Mouse (Mus musculus) T-helper 17 cell (primary cell): ENCODE measurements around the gene Arhgap27.

Experiments
- in situ Hi-C, 2 experiments: fragments of 300-600 bp; cut with MboI, MseI; formaldehyde crosslinking; loops; 1 replicate in 1 of 2; 2 replicates in 1 of 2; pipeline ENCODE4 v1.15.1; 2025; ENCODE audit warnings: high pct_unique_total_duplicates in 2 of 2

The Arhgap27 gene

DNA sequence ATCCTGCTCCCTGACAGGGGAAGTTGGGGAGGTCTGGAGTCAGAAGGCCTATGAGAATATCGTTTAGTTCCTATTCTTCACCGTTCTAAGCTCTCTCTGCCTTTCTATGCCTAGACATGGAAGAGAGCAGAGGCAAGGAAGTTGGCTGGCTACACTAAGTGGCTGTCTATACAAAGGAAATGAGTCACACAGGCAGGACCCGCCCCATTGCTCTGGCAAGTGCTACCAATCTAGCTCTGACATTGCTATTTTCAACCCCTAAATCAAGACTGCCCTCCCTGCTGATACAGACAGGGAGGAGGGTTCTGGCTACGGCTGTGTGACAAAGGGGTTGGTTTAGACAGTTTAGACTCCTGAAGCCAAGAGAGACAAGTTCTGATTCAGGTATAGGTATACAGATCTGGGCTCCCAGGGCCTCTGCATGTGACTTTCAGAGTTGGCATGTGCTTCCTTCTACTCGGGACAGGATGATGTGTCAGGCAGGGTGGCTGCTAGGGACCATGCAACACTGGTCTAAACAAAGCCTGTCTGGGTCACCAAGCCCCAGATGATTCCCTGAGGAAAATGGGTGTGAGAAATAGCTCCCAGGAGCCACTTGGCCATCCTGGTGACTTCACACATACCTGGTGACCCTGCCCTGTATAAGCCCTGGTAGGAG is 18.6 kb upstream of the Arhgap27 start:
- in situ Hi-C loops: no loop called here

DNA sequence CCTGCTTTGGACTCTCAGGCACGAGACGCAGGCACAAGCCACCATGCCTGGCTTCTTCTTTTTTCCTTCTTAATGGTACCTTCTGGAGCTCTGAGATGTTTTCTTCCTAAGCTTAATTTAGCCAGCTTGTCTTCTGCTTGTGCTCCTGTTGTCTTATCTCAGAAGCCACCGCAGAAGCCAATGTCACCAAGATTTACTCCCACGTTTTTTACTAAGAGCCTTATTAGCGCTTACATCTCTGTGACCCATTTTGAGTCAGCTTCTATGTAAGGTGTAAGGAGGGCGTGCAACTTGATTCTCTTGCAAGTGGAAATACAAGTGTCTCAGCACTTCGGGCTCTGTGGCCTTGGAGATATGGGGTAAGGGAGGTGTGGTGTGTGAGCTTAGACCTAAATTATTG is 18.0 kb upstream of the Arhgap27 start:
- in situ Hi-C loops: no loop called here

DNA sequence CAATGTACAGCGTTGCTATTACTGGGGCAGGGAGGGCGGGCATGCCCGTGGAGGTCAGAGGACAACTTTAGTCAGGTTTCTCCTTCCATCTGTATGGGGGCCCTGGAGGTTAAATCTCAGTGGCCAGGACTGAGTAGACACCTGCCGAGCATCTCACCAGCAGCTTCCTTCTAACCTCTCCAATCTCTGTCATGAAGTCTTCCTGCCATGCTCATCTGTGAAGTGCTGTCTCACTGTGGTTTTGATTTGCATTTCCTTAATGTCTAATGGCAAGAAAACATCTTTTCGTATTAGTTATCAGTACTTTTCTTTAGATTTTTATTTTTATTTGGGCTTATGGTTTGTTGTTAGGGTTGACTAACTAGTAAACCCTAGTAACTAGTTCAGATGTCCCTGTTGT is 17.0 kb upstream of the Arhgap27 start:
- in situ Hi-C loops: no loop called here

DNA sequence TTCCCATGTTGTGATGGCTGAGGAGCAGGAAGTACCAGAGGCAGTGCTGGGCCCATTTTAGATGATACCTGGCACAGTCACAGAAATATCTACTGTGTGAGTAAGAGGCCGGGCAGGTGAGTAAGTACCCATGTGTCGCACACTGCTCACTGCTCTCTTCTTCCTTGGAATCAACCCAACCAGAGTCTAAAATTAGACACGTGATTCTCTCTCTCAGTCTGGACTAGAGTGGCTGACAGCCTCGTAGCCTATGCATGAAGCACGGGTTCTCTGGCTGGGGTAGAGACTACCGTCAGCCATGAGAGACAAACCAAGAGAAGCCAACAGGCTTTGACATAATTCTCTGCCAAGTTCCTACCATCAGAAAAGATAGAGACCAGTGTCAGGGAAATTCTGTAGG is 14.8 kb upstream of the Arhgap27 start:
- in situ Hi-C loops: no loop called here

DNA sequence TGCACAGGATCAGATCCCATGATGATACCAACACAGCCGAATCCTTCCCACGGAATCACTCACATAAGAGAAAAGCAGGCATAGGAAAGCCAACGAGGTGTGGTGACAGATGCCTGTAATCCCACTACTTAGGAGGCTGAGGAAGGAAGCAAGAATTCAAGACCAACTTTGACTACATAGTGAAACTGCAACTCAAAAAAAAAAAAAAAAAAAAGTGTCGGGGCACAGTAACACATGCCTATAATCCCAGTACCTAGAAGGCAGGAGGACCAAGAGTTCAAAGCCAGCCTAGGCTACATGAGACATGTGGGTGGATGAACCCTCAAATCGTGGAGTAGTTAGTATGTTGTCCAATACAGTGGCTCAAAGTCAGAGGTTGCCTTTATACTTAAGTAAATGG is 12.3 kb upstream of the Arhgap27 start:
- in situ Hi-C loops: no loop called here

DNA sequence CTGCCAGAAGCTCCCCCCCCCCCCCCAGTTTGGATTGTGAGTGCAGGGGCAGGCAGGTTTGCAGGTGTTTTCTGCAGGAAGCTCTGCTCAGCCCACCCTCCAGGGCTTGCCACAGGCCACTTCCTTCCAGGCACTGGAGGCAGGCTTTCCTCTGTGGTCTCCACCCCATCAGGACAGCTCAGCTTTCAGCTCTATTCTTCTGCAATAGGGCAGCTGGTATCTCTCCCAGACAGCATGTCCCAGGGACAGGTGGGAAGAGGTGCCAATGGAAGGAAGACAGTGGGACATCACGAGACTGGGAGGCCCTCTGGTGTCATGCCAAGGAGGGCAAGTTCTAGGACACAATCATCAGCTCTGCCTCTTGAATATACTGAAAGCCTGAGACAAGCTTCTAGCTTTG is 11.8 kb upstream of the Arhgap27 start:
- in situ Hi-C loops: no loop called here

DNA sequence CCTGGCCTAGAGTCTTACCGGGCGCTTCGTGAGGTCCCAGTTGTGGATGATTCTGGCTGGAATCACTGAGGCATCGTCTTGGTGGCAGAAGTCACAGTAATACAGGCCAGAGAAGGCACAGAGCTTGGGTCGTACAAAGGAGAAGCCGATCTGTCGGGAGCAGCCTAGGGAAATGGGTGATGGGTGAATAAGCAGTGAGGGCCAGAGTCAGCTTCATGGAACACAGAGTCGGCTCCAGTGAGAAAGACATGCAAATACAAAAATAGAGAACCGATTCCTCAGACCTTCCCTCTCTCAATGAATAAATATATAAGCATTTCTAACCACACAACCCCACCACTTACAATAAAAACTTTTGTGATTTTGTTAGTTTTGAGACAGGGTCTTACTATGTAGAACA is 10.4 kb upstream of the Arhgap27 start:
- in situ Hi-C loops: no loop called here

DNA sequence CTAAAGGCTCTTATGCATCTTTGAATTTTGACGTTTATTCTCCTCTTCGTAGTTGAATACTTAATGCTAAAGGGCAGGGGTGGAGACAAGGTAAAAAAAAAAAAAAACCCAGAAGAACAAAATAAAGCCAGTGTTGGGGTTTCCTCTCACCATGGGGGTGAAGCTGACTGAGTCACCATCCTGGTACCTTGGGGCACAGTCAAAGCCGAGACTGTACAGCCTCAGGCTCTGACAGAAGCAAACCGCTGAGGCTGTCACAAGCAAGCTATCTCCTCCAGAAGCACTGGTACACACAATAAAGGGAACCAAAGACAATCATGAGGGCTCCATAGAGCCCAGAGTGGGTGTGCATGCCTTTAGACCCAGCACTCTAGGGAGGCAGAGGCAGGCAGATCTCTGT is 9.1 kb upstream of the Arhgap27 start:
- in situ Hi-C loops: no loop called here

DNA sequence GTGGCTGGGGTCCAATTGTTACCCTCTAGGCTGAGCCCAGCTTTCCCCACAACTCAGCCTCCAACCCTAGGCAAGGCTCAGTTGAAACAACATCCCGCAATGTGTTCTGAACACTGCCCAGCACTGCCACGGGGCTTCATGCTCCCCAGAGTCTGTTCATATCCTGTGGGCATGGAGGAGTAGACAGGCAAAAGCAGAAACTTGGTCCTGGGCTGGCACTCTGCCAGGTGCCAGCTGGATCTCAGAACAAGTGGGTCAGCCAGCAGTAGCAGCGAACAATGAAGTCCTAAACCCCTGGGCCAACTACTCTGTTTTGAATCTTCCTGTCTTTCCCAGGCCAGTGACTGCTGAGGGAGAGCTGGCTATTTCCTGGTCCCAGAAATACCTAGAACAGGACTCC is 8.6 kb upstream of the Arhgap27 start:
- in situ Hi-C loops: no loop called here

DNA sequence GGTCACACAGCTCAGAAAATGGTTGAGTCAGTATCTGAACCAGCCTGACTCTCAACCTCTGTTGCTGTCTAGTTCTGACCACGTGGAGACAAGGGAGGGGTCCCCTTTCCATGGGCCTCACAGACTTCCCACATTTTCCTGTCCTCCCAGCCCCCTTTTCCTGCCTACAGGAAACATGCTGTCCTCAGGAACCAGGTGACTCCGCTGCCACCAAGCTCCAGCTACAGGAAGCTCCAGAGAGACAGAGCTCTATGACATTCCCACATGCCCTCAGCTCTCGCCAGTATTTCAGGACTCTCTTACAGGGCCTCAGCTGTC is 7.7 kb upstream of the Arhgap27 start:
- in situ Hi-C loops: no loop called here

DNA sequence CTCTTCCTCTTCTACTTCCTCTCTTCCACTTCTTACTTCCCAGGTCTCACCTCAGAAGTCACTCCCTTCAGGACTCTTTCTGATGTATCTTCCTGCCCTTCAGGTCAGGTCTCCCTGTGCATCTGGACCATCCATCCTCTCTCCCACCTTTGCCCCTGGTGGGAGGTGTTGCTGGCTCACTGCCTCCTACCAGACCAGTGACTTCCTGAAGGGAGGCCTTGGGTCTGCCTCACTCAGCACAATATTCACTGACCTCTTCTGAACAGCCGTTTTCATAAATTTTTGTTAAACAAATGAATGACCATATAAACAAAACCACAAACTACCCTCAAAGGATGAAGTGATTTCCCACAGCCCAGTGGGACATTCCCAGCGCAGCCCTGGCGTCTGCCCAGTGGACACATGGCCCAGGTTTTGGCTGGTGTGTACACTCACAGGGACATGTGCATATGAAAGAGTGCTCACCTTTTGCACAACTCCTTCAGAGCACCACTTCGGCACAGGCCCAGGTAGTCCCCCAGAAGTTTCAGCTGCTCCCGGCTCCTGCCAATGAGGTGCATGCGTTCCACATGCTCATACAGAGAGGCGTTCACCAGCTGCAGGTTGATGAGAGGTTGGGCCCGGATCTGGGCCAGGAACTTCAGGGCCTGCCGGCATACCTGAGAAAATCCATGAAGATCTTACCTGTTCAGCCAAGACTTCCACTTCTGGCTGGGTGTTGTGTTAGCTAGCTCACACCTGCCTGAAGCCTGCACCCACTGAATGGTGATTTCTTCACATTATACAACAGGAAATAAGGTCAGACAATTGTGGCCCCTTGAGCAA is 7.1 kb upstream of the Arhgap27 start:
- in situ Hi-C loops: no loop called here

DNA sequence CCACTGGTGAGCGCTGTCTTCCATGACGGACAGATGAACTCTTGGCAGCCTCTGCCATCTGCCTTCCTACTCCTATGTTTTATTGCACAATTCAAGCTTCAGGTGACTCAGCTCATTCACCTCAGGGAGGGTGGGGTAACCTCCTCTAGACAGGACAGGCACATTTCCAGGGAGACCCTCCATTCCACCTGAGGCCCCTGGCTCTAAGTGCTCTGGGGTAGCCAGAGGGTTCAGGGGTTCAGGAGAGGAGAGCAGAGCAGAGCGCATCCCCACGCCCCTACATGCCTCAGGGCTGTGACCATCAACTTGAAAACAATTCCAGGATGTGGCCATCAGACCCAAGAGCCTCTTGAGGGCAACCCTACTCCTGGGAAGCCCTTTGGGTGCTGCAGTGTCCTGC is 2.0 kb upstream of the Arhgap27 start:
- in situ Hi-C loops: no loop called here

DNA sequence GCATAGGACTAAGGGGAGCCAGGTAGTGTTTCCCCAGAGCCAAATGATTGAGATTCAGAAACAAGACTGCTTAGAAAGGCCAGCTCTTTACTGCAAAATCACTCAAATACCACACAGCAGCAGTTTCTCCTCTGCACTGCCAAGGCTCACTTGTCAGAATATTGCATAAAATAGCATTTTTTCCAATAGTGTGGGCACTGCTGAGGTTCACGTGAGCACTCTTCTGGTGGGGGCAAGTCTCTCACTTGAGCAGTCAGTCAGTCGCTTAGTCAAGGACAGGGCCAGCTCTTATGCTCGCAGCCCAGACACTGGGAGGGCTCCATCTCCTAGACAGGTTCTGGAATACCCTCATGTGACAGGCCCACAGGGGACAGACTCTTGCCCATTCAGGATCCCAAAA is 1.5 kb upstream of the Arhgap27 start:
- in situ Hi-C loops: no loop called here

DNA sequence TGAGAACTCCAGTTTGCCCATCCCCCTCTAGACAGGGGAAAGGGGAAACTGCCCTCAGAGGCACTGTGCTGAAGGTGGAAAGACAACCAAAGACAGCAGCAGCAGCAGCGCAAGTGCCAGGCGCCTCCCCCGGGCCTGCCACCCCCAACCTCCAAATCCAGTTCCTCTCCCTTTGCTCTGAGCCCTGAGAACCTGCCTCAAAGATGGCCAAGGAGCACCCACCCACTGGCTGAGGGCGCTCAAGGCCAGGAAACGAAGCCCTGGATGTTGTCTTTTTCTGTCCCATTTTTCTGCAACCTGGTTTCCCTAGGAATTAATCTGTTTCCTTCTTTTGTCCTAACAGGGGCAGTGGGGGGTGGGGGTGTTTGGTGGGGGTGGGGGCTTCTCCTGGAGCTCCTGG is 843 bp upstream of the Arhgap27 start:
- in situ Hi-C loops: loop anchor here in 1 of 2 experiments (5.0 kb wide), 2 partner anchors 33 to 328 kb away; no protein-coding TSS in a partner anchor

DNA sequence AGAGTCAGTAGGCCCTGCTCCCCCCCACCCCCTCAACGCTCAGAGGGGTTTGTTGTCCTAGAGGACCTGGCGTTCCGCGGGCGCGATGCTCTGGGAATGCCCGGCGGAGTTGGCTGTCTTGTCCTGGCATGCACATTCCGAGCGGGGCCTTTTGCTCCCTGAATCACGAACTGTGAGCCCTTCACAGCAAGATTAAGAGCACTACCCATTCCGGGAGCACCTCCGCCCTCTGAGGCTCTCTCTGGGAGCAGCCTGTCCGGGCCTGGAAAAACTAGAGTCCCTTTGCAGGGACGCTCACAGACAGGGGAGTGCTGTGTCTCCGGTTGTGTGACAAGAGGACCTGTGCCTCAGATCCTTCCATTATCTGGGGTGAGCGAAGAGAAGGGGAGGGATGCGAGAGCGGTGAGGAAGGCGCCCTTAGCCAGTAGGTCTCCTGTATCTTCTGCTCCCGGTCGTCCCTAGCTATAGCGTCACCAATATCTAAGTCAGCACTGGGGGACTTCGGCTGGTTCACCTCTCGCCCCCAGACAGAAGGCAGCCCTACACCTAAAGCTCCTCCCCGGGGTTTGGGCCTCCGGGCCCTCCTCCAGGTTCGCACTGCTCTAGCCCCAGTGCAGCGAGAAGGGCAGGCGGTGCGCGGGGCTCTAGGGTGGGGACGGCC is 841 bp downstream of the Arhgap27 start:
- in situ Hi-C loops: loop anchor here in 1 of 2 experiments (5.0 kb wide), 2 partner anchors 35 to 330 kb away; no protein-coding TSS in a partner anchor

DNA sequence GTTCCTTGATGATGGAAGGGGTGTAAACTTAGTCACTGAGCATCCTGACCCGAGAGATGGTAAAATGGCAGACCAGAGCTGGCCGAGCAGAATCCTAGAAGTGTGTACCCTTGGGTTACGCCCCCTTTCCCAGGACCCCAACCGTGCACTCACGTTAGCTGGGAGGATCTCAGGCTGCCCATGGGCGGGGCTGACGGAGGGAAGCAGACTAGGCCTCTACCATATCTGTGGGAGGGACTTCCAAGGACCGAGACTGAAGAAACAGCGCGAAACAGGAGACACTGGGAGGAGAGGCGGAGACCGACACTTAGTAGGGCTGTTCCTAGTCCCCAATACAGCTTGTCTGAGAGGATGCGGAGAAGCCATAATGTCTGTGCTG is 1.4 kb downstream of the Arhgap27 start:
- in situ Hi-C loops: loop anchor here in 1 of 2 experiments (5.0 kb wide), 2 partner anchors 35 to 330 kb away; no protein-coding TSS in a partner anchor

DNA sequence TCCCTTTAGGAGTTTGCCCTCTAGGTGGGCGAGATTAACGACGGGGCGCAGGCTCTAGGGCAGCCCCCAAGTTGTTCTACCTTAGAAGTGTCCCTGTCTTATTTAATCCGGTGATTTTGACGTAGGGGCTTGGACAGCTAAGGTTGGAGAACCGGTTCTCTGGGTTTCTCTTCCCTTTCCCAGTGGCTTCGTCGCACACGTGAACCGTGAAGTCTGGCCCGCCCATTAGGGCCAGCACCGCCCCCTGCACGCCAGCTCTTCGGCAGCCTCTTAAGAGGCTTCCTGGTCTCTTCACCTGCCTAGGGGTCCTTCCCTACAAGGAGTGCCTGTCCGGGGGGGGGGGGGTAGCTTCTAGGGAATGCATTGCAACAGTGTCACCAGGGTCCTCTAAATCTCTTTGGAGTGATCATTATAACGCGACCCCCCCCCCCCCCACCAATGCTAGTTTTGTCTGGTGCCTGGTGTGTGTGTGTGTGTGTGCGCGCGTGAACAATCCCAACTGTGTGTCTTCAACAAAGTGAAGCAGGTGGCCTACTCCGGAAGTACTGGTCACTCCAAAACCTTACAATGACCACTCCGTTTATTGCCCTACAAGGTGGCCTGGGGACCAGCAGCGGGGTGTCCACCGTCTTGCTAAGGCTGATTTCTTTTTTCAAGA is 2.0 kb downstream of the Arhgap27 start:
- in situ Hi-C loops: loop anchor here in 1 of 2 experiments (5.0 kb wide), 2 partner anchors 36 to 331 kb away; no protein-coding TSS in a partner anchor

DNA sequence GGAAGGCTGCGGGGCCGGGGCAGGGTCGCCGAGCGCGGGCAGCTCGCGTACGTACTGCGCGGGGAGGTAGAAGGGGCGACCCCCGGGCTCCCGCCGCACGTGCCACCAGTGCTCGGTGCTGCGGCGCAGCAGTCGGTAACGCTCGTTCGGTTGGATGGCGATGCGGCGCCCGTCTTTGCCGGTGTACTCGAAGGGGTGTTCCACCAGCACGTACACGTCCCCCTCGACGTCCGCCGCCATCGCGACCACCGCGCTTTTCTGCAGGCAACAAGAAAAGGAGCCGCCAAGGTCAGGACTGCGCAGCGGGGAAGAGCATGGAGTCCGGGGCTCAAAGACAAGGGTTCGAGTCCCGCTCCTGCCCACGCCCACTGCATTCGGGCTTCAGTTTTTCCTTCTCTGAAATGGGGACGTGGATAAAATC is 2.8 kb downstream of the Arhgap27 start:
- in situ Hi-C loops: loop anchor here in 1 of 2 experiments (5.0 kb wide), 2 partner anchors 37 to 332 kb away; no protein-coding TSS in a partner anchor

DNA sequence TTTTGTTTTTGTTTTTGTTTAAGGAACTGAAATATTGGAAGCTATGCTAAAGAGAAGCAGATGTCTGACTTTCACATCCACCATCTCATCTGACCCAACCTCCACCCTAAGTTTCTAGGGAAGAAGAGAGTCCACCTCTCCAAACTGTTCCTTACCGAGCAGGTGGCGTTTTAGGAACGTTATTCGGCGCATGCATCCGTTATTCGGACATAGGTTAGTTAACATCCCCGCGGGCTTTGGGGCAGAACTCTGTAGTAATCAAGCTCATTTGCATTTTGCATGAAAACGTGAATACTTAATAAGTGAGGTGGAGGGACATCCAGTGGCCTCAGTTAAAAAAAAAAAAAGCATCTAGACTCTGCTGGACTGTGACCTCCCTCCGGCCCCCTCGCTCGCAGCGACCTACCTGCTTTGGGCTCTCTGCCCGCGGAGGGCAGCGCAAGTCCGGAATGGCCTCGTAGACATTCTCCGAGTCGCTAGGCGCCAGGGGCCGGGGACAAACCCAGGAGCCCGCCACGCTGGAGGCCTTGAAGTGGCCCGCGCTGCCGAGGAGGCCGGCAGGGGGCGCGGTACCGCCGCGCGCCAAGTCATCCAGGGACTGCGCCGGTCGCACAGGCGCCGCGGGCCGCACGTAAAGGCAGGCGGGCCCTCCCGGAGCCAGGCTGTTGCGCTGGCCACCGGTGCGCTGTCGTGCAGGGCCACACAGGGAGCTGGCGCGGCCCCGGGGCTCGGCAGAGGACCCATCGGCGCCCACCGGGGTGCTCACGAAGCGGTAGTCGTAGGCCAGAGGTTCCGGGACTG is 3.5 kb downstream of the Arhgap27 start:
- in situ Hi-C loops: loop anchor here (5.0 kb wide), 4 partner anchors 37 to 332 kb away; no protein-coding TSS in a partner anchor

DNA sequence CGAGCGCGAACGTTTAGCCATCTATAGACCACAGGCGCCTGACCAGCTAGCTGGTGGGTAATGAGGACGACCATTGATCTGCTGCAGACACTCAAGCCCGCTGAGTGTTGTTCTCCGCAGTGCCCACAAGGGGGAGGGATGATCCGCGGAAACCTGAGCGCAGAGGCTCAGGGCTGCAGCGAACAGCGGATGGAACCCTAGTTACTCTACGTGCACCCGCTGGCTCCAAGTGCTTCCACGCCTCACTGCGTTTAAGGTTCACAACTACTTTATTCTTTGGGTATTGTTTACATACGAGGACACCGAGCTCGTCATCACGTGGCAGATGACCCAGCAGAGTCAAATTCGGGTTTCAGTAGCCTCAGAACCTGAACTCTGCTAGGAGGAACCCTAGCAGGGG is 4.4 kb downstream of the Arhgap27 start:
- in situ Hi-C loops: loop anchor here (5.0 kb wide), 2 partner anchors 98 to 113 kb away; no protein-coding TSS in a partner anchor

DNA sequence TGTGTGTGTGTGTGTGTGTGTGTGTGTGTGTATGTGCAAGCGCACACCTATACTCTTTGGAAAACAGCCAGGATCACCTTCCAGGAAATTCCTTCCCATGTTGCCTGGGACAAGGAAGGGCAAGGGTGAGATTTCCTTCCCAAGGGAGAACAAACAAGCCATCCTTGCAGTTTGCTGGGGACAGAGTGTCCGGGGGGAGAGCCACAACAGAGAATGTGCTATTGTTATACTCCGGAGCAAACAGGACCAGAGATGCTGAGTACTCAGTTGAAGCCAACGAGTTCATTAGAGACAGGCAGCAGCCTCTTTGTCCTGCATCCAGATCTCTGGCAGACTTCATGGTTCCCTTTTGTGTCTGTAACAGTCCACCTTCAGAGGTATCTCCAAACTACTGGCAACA is 5.2 kb downstream of the Arhgap27 start:
- in situ Hi-C loops: loop anchor here (5.0 kb wide), 2 partner anchors 99 to 114 kb away; no protein-coding TSS in a partner anchor
